Mouse (Mus musculus) erythroblast, adult 5-6 weeks (primary cell): Measurements from ENCODE around the gene Syndig1. TPM values are rescaled to one million over a fixed set of nuclear protein-coding genes. Genes with fewer than 3 reads are reported as not detected.

Experiments used
- total RNA-seq, 2 experiments: library from RNA; stranded (forward) in 1 of 2; stranded (reverse) in 1 of 2; fragments of 150-400 nt in 1 of 2; fragments of 200-764, 138-1000 nt in 1 of 2; gene quantifications; 2 replicates each; pipeline versions ENCODE4 v1.2.3 to v1.2.4; 2015 to 2017; ENCODE audit warnings: low replicate concordance in 2 of 2

Syndig1 gene
- total RNA-seq, 2 experiments from 2014 or later = not detected

Other genes with a start within 250 kb of the Syndig1 start
- not detected in 2 replicates for gene C530025M09Rik, start 2.0 kb downstream of the Syndig1 start, total RNA-seq (2015; ENCODE audit: low replicate concordance)
- not detected in 2 replicates for gene C530025M09Rik, start 2.0 kb downstream of the Syndig1 start, total RNA-seq (2017; ENCODE audit: low replicate concordance)